Mouse (Mus musculus): ENCODE results near the gene Pde6b.
A peak's percentile ranks its signal among the peaks of the same experiment; 100 is the strongest.

The Pde6b gene

DNA sequence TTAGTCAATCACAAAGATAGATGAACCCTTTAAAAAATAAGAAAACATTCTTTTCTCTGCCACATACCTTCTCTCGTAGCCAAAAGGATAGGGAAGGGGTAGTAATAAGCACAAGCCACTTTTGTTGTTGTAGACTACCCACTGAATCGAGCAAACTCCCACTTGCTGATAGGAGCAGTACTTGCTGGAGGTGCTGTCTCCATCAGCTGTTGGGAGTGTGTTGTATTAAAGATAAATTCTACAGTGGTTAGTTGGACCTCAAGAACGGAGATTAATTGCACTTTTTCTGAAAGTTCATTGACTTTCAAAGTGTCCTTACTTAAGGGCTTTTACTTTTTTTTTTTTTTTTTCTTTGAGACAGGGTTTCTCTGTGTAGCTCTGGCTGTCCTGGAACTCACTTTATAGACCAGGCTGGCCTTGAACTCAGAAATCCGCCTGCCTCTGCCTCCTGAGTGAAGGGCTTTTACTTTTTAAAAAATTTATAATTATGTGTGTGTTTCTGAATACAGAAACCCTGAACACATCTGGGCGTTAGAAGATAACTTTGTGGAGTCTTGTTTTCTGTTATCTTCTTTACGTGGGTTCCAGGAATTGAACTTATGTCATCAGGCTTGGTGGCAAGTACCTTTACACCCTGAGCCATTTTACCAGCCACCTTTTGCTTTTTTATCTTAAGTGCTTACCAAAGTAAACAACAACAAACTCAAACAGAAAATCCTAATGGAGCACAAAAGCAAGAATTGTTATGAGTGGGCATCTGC, 77.1 kb downstream of the Pde6b start:
- no peak for DNase-seq

DNA sequence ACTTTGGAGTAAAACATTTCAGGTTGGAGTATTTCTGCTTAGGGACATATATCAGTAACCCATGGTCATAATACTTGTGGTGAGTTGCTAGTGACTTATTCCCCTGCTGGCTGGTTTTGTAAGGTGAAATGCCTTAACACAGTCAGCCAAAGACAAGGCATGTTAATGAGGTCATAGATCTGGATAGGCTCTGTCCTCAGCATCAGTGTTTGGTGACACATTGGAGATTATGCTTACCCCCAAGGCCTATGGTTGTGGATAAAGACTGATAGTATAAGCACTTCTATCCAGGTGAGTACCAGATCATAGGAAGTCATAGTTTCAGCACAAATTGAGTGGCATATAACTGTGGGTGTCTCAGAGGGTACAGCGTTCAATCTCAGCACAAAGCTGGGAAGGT, 78.5 kb downstream of the Pde6b start:
- DNase-seq, result peak; percentile 63

DNA sequence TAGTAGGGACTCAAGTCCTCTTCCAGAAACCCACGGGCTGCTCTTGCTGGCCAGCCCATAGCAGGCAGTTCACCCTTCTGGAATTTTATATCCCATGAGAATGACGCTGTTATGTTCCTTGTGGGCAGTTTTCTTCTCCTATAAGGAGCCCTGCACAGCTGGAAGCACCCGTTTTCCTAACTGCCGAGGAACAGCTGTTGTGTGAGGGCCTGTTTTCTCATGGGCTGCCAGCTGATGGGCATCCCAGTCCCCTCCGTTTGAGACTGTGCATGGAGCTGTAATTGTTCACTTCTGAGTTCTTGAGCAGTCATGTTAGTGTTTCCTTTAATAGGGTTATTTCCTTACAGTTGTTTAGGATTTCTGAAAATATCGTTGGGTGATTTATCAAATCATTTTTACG, 81.4 kb downstream of the Pde6b start:
- no peak for DNase-seq

DNA sequence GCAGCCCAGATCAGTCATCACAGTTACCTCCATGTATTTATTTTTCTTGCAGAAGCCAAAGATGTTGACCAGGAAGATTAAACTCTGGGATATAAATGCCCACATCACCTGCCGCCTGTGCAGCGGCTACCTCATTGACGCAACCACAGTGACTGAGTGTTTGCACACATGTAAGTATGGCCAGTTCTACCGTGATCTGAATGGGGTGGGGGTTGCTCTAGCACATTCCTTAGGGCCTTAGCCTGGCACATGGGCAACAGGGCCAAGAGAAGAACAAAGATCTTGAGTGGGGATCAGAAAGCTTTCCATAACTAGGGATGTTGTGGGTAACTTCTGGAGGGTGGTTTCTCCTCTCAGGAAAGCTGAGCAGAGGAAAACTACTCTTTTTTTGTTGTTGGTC, 85.5 kb downstream of the Pde6b start:
- peak; percentile 82 for DNase-seq

DNA sequence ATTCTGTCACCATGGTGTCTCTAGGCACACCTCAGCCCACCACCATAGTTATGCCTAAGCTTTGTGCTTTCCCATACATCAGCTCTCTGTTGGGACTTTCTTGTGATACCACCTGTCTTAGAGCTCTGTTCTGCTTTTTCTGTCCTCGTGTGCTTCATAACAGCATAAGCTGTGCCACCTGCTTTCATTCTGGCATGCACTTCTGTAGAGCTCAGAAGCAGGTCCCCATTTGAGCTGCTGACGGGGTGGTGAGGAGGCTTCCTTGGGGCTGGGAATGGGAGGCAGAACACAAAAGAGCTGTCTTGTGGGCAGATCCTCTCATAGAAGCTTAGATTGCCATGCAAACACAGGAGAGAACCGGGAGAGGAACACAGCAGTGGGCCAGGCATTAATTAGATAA, 87.8 kb downstream of the Pde6b start:
- no peak for DNase-seq
